8 mouse cellular contexts compared by ENCODE assay signal in the genomic region with DNA sequence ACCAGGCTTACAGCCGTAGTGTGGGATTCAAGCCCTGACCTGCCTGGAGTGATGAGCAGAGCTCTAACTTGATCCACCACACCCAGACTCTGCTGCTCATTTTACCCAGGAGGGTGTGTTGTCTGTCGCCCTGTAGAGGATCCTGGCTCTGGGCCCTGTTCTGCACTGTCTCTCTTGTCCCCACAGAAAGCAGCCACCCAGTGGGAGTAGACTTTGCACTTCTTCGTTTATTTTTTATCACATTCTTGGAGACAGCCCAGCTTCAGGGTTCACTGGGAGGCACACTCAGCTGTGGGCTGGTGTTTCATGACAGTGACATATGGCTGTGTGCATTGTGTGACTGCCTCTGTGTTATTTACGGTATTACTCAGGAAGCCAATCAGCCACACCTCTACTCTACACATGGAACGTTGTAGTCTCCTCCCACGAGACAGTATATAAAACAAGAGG. TPM values are rescaled to one million over a fixed set of nuclear protein-coding genes. Genes with fewer than 3 reads are reported as not detected.
DNase-seq lines count a peak whose midpoint lies in the region; ATAC-seq lines count a peak whose summit lies in the region.

No protein-coding gene starts in this region.

- no peak for DNase-seq in neural tube, embryonic 10.5 days (ENCODE audit: extremely low spot score, low spot score)
- DNase-seq in left cerebral cortex, postnatal 25 days (ENCODE audit: low spot score in 2 of 2), result peak; percentile 65 to 93
- DNase-seq in B cell, adult 2 months, result no peak
- no peak for DNase-seq in hindbrain, embryonic 10.5 days (ENCODE audit: low spot score)
- no peak for DNase-seq in hindbrain, embryonic 11.5 days (ENCODE audit: low spot score)

- intact Hi-C loops in left cerebral cortex, postnatal 25 days (cut with DNase I), result loop anchor here (1.0 kb wide), 1 partner anchor 100 kb away; no protein-coding TSS in a partner anchor

- no peak overlapping the region for H3K9ac ChIP-seq in neural tube, embryonic 13.5 days
- H3K9ac ChIP-seq in heart, embryonic 15.5 days, result no peak overlapping the region
- H3K9ac ChIP-seq in hindbrain, embryonic 11.5 days (ENCODE audit: low read depth, low read length), result no peak overlapping the region

- H3K4me3 ChIP-seq in neural tube, embryonic 13.5 days, result no peak overlapping the region
- H3K4me3 ChIP-seq in heart, embryonic 15.5 days, result no peak overlapping the region
- H3K4me3 ChIP-seq in hindbrain, embryonic 10.5 days, result no peak overlapping the region
- no peak overlapping the region for H3K4me3 ChIP-seq in hindbrain, embryonic 11.5 days (ENCODE audit: low read depth, low read length)

- WGBS in neural tube, embryonic 13.5 days, result 23% methylated on average over 6 of the region's 6 CpGs
- 20% methylated on average over 6 of the region's 6 CpGs for WGBS in heart, embryonic 15.5 days
- WGBS in hindbrain, embryonic 10.5 days, result 72% methylated on average over 6 of the region's 6 CpGs
- 63% methylated on average over 6 of the region's 6 CpGs for WGBS in hindbrain, embryonic 11.5 days

- H3K27me3 ChIP-seq in neural tube, embryonic 13.5 days, result no peaks in the 10 kb centered on the region
- no peaks in the 10 kb centered on the region for H3K27me3 ChIP-seq in heart, embryonic 15.5 days
- H3K27me3 ChIP-seq in hindbrain, embryonic 10.5 days (ENCODE audit: insufficient read depth, poor library complexity, severe bottlenecking), result no peaks in the 10 kb centered on the region
- H3K27me3 ChIP-seq in hindbrain, embryonic 11.5 days (ENCODE audit: control insufficient read depth, insufficient read depth, low read length), result no peaks in the 10 kb centered on the region

- peak overlapping the region; percentile 10; the same call in 1 of the 2 replicates for H3K27ac ChIP-seq in neural tube, embryonic 13.5 days (replicated peaks)
- H3K27ac ChIP-seq in heart, embryonic 15.5 days, result peak overlapping the region; percentile 44
- no peak overlapping the region for H3K27ac ChIP-seq in hindbrain, embryonic 10.5 days
- H3K27ac ChIP-seq in hindbrain, embryonic 11.5 days (ENCODE audit: low read depth, low read length), result no peak overlapping the region

- no peaks in the 10 kb centered on the region for H3K36me3 ChIP-seq in neural tube, embryonic 13.5 days
- H3K36me3 ChIP-seq in heart, embryonic 15.5 days, result no peaks in the 10 kb centered on the region; the same call in 1 of the 2 replicates
- H3K36me3 ChIP-seq in hindbrain, embryonic 10.5 days, result no peaks in the 10 kb centered on the region
- H3K36me3 ChIP-seq in hindbrain, embryonic 11.5 days (ENCODE audit: control insufficient read depth, insufficient read depth, low read length), result no peaks in the 10 kb centered on the region

- H3K4me1 ChIP-seq in neural tube, embryonic 13.5 days (replicated peaks), result peaks cover 30% of the 10 kb centered on the region
- H3K4me1 ChIP-seq in heart, embryonic 15.5 days (replicated peaks), result peaks cover 19% of the 10 kb centered on the region
- peaks cover 29% of the 10 kb centered on the region for H3K4me1 ChIP-seq in hindbrain, embryonic 10.5 days (replicated peaks)
- H3K4me1 ChIP-seq in hindbrain, embryonic 11.5 days (replicated peaks; ENCODE audit: control insufficient read depth, insufficient read depth, low read length), result 0 out of 2 replicates have a peak, but pooled peaks cover 2% of the 10 kb centered on the region

- no peak overlapping the region for H3K4me2 ChIP-seq in neural tube, embryonic 13.5 days
- H3K4me2 ChIP-seq in heart, embryonic 15.5 days, result peak overlapping the region; percentile 51; the same call in 1 of the 2 replicates
- no peak overlapping the region for H3K4me2 ChIP-seq in hindbrain, embryonic 11.5 days (replicated peaks; ENCODE audit: low read depth, low read length)

- H3K9me3 ChIP-seq in neural tube, embryonic 13.5 days, result no peaks in the 10 kb centered on the region
- no peaks in the 10 kb centered on the region for H3K9me3 ChIP-seq in heart, embryonic 15.5 days (replicated peaks)
- no peaks in the 10 kb centered on the region for H3K9me3 ChIP-seq in hindbrain, embryonic 10.5 days
- no peaks in the 10 kb centered on the region for H3K9me3 ChIP-seq in hindbrain, embryonic 11.5 days (ENCODE audit: control insufficient read depth, low read length)

- peak; percentile 81 for ATAC-seq in neural tube, embryonic 13.5 days (ENCODE audit: low read depth)
- ATAC-seq in heart, embryonic 15.5 days (replicated peaks; ENCODE audit: insufficient number of reproducible peaks, insufficient read depth, low FRiP score, low read depth), result peak; percentile 56
- peak; percentile 66 for ATAC-seq in megakaryocyte-erythroid progenitor cell, adult 5-6 weeks (replicated peaks; ENCODE audit: low FRiP score, low TSS enrichment, poor library complexity, severe bottlenecking)
- ATAC-seq in hindbrain, embryonic 11.5 days (ENCODE audit: low FRiP score), result no peak

RNA-seq across cellular contexts. Expression of a gene that starts 23.6 kb away (rescaled TPM):
- polyA plus RNA-seq in neural tube, embryonic 13.5 days (2015; fragmentation: Nextera tagmentation; extraction: Ambion mirVana), result 1.0 and 1.9 TPM in 2 replicates
- 3.7 and 7.8 TPM in 2 replicates for polyA plus RNA-seq in heart, embryonic 15.5 days (2015; fragmentation: Nextera tagmentation; extraction: Ambion mirVana)
- total RNA-seq in left cerebral cortex, postnatal 25 days (2021), result 1 to 10 TPM; 4.9 to 8.1 TPM
- total RNA-seq in megakaryocyte-erythroid progenitor cell, adult 5-6 weeks (2014; fragmentation: Nextera tagmentation), result 7.6 and 11.3 TPM in 2 replicates
- total RNA-seq in megakaryocyte-erythroid progenitor cell, adult 5-6 weeks (2017), result 9.8 and 17.4 TPM in 2 replicates
- polyA plus RNA-seq in hindbrain, embryonic 10.5 days (2016; fragmentation: Nextera tagmentation; extraction: Ambion mirVana), result 1.5 and 2.1 TPM in 2 replicates
- polyA plus RNA-seq in hindbrain, embryonic 11.5 days (2014; fragmentation: Nextera tagmentation; extraction: Ambion mirVana), result 0.73 and 1.1 TPM in 2 replicates

RNA-seq across cellular contexts. Expression of a gene that starts 28.1 kb away (rescaled TPM):
- 11.3 and 13.3 TPM in 2 replicates for polyA plus RNA-seq in neural tube, embryonic 13.5 days (2015; fragmentation: Nextera tagmentation; extraction: Ambion mirVana)
- polyA plus RNA-seq in heart, embryonic 15.5 days (2015; fragmentation: Nextera tagmentation; extraction: Ambion mirVana), result 4.7 and 8.0 TPM in 2 replicates
- total RNA-seq in left cerebral cortex, postnatal 25 days (2021), result 10 to 100 TPM; 14.6 to 16.7 TPM
- 22.7 and 28.2 TPM in 2 replicates for total RNA-seq in megakaryocyte-erythroid progenitor cell, adult 5-6 weeks (2014; fragmentation: Nextera tagmentation)
- 5.2 and 8.2 TPM in 2 replicates for total RNA-seq in megakaryocyte-erythroid progenitor cell, adult 5-6 weeks (2017)
- 15.0 and 15.8 TPM in 2 replicates for polyA plus RNA-seq in hindbrain, embryonic 10.5 days (2016; fragmentation: Nextera tagmentation; extraction: Ambion mirVana)
- 15.8 and 16.7 TPM in 2 replicates for polyA plus RNA-seq in hindbrain, embryonic 11.5 days (2014; fragmentation: Nextera tagmentation; extraction: Ambion mirVana)

RNA-seq across cellular contexts. Expression of a gene that starts 33.4 kb away (rescaled TPM):
- polyA plus RNA-seq in neural tube, embryonic 13.5 days (2015; fragmentation: Nextera tagmentation; extraction: Ambion mirVana), result not detected in 2 replicates
- not detected in 2 replicates for polyA plus RNA-seq in heart, embryonic 15.5 days (2015; fragmentation: Nextera tagmentation; extraction: Ambion mirVana)
- total RNA-seq in left cerebral cortex, postnatal 25 days (2021), result 1 to 10 TPM; 1.3 to 2.4 TPM
- total RNA-seq in megakaryocyte-erythroid progenitor cell, adult 5-6 weeks (2014; fragmentation: Nextera tagmentation), result not detected in 2 replicates
- not detected in 2 replicates for total RNA-seq in megakaryocyte-erythroid progenitor cell, adult 5-6 weeks (2017)
- polyA plus RNA-seq in hindbrain, embryonic 10.5 days (2016; fragmentation: Nextera tagmentation; extraction: Ambion mirVana), result 0.20 TPM in 1 of 2 replicates, not detected in the other
- not detected in 2 replicates for polyA plus RNA-seq in hindbrain, embryonic 11.5 days (2014; fragmentation: Nextera tagmentation; extraction: Ambion mirVana)

RNA-seq across cellular contexts. Expression of a gene that starts 34.0 kb away (rescaled TPM):
- not detected in 2 replicates for polyA plus RNA-seq in neural tube, embryonic 13.5 days (2015; fragmentation: Nextera tagmentation; extraction: Ambion mirVana)
- polyA plus RNA-seq in heart, embryonic 15.5 days (2015; fragmentation: Nextera tagmentation; extraction: Ambion mirVana), result not detected in 2 replicates
- total RNA-seq in left cerebral cortex, postnatal 25 days (2021), result not detected
- not detected in 2 replicates for total RNA-seq in megakaryocyte-erythroid progenitor cell, adult 5-6 weeks (2014; fragmentation: Nextera tagmentation)
- not detected in 2 replicates for total RNA-seq in megakaryocyte-erythroid progenitor cell, adult 5-6 weeks (2017)
- polyA plus RNA-seq in hindbrain, embryonic 10.5 days (2016; fragmentation: Nextera tagmentation; extraction: Ambion mirVana), result not detected in 2 replicates
- polyA plus RNA-seq in hindbrain, embryonic 11.5 days (2014; fragmentation: Nextera tagmentation; extraction: Ambion mirVana), result not detected in 2 replicates

RNA-seq across cellular contexts. Expression of a gene that starts 45.0 kb away (rescaled TPM):
- 104 and 122 TPM in 2 replicates for polyA plus RNA-seq in neural tube, embryonic 13.5 days (2015; fragmentation: Nextera tagmentation; extraction: Ambion mirVana)
- 77.1 and 79.6 TPM in 2 replicates for polyA plus RNA-seq in heart, embryonic 15.5 days (2015; fragmentation: Nextera tagmentation; extraction: Ambion mirVana)
- total RNA-seq in left cerebral cortex, postnatal 25 days (2021), result 10 to 100 TPM; 55.7 to 62.4 TPM
- 103 and 110 TPM in 2 replicates for total RNA-seq in megakaryocyte-erythroid progenitor cell, adult 5-6 weeks (2014; fragmentation: Nextera tagmentation)
- total RNA-seq in megakaryocyte-erythroid progenitor cell, adult 5-6 weeks (2017), result 193 and 210 TPM in 2 replicates
- polyA plus RNA-seq in hindbrain, embryonic 10.5 days (2016; fragmentation: Nextera tagmentation; extraction: Ambion mirVana), result 136 and 150 TPM in 2 replicates
- 162 and 167 TPM in 2 replicates for polyA plus RNA-seq in hindbrain, embryonic 11.5 days (2014; fragmentation: Nextera tagmentation; extraction: Ambion mirVana)

Comparison
In these comparisons a context has a peak if more than half of its experiments do, and no peak if none do; other contexts are left out.
1. H3K27ac ChIP-seq: peak in neural tube, embryonic 13.5 days (single experiment) and heart, embryonic 15.5 days (single experiment); none in hindbrain, embryonic 10.5 days (single experiment) and hindbrain, embryonic 11.5 days (single experiment).
2. DNase-seq: peak in left cerebral cortex, postnatal 25 days (2 of 2); none in neural tube, embryonic 10.5 days (single experiment), B cell, adult 2 months (0 of 2), hindbrain, embryonic 10.5 days (single experiment) and hindbrain, embryonic 11.5 days (single experiment).